Mouse (Mus musculus) cortical plate, adult 2 months (tissue): Measurements from ENCODE around the gene Esp23. TPM values are rescaled to one million over a fixed set of nuclear protein-coding genes. Genes with fewer than 3 reads are reported as not detected.
"Not testable (repeated sequence)": the region's sequence is repeated elsewhere in the genome, so short reads cannot be mapped to it uniquely, and the experiment has no call there.

Experiments used
- H3K27ac ChIP-seq: fragments of 200-500 bp; 2 replicates; pipeline ENCODE4 v1.5.1; 2012; ENCODE audit warnings: low read length, control low read depth, inconsistent platforms; ENCODE audit not compliant: insufficient read depth
- H3K4me1 ChIP-seq: fragments of 200-500 bp; 2 replicates; pipeline ENCODE4 v1.6.1; 2011; ENCODE audit warnings: low read length; ENCODE audit not compliant: control insufficient read depth, insufficient read depth
- H3K4me3 ChIP-seq: fragments of 200-500 bp; 2 replicates; pipeline ENCODE4 v1.5.1; 2011; ENCODE audit warnings: mild to moderate bottlenecking, low read length, control low read depth; ENCODE audit not compliant: insufficient read depth
- CTCF ChIP-seq: fragments of 200-500 bp; IDR thresholded peaks from 2 replicates; pipeline ENCODE4 v1.5.1; 2011; ENCODE audit warnings: mild to moderate bottlenecking, control low read depth, low read length; ENCODE audit not compliant: insufficient read depth; ENCODE audit errors: extremely low read depth
- POLR2A ChIP-seq: fragments of 200-500 bp; IDR thresholded peaks from 2 replicates; pipeline ENCODE4 v1.6.1; 2011; ENCODE audit warnings: mild to moderate bottlenecking, low read length, control low read depth; ENCODE audit not compliant: insufficient read depth; ENCODE audit errors: extremely low read depth
- polyA plus RNA-seq: library from polyadenylated mRNA; depleted of rRNA; stranded (reverse); fragments of >200 nt; gene quantifications from 2 replicates; pipeline ENCODE4 v1.2.3, GENCODE M21; 2012; rRNA removed

The Esp23 gene
- polyA plus RNA-seq = not detected in 2 replicates

DNA sequence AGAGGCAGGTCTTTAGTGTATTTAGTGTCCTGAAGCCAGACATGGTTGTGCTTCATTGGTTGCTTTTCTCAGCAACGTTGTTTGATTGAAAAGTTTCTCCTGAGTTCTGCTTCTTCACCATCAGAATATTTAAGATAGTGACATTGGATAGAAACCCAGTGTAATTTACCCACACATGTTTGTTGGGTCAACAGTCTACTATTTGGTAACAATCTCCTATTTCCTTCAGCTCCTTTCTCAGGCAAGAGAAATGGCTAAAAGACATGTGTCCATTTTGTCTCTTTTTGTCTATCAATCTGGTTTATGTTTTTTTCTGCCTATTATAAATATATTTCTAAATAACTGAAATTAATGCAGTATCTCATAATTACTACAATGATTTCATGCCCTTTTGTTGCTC lies at the start of gene Esp23:
Gene Esp23 (minus strand): TSS at position 101 of the 400 bp plus-strand sequence.
- TF ChIP-seq POLR2A = no peak
- TF ChIP-seq CTCF = no peak
- Histone ChIP-seq H3K4me3 (no peak within 1 kb of the TSS), H3K4me1 (no peaks in the 10 kb centered on the region), H3K27ac (no peak within 1 kb of the TSS)

DNA sequence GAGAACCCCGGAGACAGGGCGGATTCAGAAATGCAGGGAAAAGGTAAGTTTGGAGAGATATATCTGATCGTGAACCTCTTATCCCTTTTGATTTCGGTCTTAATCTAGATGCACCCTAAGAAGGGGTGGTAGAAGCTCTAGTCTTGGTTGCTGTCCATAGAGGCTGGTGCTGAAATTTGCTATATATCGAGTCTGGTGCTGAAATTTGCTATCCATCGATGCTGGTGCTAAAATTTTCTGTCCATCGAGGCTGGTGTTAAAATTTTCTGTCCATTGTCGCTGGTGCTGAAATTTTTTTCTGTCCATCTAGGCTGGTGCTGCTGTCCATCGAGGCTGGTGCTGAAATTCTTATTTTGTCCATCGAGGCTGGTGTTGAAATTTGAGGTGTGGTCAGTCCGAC lies 30.3 kb upstream of the Esp23 start:
- not testable (repeated sequence) for H3K4me1 ChIP-seq, H3K4me3 ChIP-seq, H3K27ac ChIP-seq

- Histone ChIP-seq H3K27ac (no peak within 1 kb of the TSS), H3K4me3 (no peak within 1 kb of the TSS), H3K4me1 (no peaks in the 10 kb centered on the region)
- TF ChIP-seq POLR2A = no peak
- TF ChIP-seq CTCF = no peak
Measured at GRCm38 (mm10) chr17:39095034-39095433, 18.2 kb upstream of the Esp23 start, which contains the start of gene Esp22. Esp22 (plus strand) TSS chr17:39095334.

DNA sequence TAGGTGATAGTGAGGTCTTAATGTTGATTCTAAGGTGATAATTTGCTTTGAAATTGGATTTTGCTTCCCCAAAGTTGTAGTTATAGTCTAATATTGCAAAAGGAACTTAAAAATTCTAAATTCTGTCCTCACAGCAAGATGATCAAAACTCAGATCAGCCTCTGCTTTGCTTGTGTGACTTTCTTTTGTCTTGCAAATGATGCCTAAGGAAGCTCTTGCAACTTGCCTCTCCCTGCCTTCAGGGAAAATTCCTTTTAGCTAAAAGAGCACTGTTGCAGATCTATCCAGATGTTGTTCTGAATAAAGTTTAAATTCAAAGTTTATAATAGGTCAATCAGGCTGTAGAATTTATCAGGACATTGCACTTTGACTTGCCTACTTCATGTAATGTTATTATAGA lies 13.2 kb downstream of the Esp23 start:
- H3K4me3 ChIP-seq = no peak overlapping the region
- H3K4me1 ChIP-seq = no peaks in the 10 kb centered on the region
- no peak overlapping the region for H3K27ac ChIP-seq
- TF ChIP-seq POLR2A = no peak
- no peak for TF ChIP-seq CTCF

DNA sequence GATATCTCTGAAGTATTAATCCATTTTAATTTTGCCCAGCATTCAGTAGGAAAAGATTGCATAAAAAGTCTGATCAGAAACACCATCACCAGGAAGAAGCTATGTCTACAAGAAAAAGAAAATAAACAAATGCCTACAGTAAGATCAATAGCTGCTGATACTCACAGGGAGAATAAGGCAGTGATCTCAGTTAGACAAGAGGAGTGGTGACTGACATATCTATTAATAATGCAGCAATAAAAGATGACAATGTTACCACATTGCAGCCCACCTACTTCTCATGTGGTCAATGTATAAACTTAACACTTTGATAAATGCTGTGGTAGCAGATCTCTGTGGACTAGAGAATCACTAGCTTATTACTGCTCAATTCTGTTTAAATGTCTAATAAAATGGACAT lies 33.6 kb downstream of the Esp23 start, which contains the start of gene Gm21903:
Gene Gm21903 (minus strand): TSS at position 101 of the 400 bp plus-strand sequence.
- H3K27ac ChIP-seq = no peak within 1 kb of the TSS
- H3K4me1 ChIP-seq = no peaks in the 10 kb centered on the region
- TF ChIP-seq CTCF (no peak), POLR2A (no peak)
- H3K4me3 ChIP-seq = no peak within 1 kb of the TSS

- H3K27ac ChIP-seq, H3K4me3 ChIP-seq, H3K4me1 ChIP-seq: not testable (repeated sequence)
Measured at GRCm38 (mm10) chr17:39036395-39036794, 40.4 kb downstream of the Esp23 start, which contains the start of gene Esp24. Esp24 (plus strand) TSS chr17:39036695.

Other genes with a start within 250 kb of the Esp23 start
- gene Esp24, start 40.3 kb downstream of the Esp23 start, polyA plus RNA-seq = not detected in 2 replicates
- not detected in 2 replicates for gene Gm21903, start 33.7 kb downstream of the Esp23 start, polyA plus RNA-seq
- not detected in 2 replicates for gene Esp22, start 18.3 kb upstream of the Esp23 start, polyA plus RNA-seq